Comparison of ENCODE assay signal across 8 mouse cellular contexts in genomic region chr1:164249332-164249711, GRCm38 (mm10). TPM values are rescaled to one million over a fixed set of nuclear protein-coding genes. Genes with fewer than 3 reads are reported as not detected.
DNase-seq lines count a peak whose midpoint lies in the region; ATAC-seq and TF ChIP-seq lines count a peak whose summit lies in the region.

No protein-coding gene starts in this region.

- H3K27me3 ChIP-seq in lung, embryonic 15.5 days = no peaks in the 10 kb centered on the region
- no peaks in the 10 kb centered on the region for H3K27me3 ChIP-seq in liver, postnatal 0 days (ENCODE audit: insufficient read depth, low read length)

- H3K27ac ChIP-seq in lung, embryonic 15.5 days = peak overlapping the region; percentile 69
- H3K27ac ChIP-seq in bone marrow, adult 2 months (ENCODE audit: control insufficient read depth, insufficient read depth, low read depth, low read length, poor library complexity) = peak overlapping the region; percentile 80; the same call in 1 of the 2 replicates
- peak overlapping the region; percentile 95 for H3K27ac ChIP-seq in liver, postnatal 0 days (ENCODE audit: low read depth)

- H3K4me1 ChIP-seq in lung, embryonic 15.5 days = peaks cover 27% of the 10 kb centered on the region
- H3K4me1 ChIP-seq in bone marrow, adult 2 months (ENCODE audit: control insufficient read depth, insufficient read depth, low read length) = peaks cover 2% of the 10 kb centered on the region
- H3K4me1 ChIP-seq in liver, postnatal 0 days (ENCODE audit: insufficient read depth) = peaks cover 24% of the 10 kb centered on the region

- H3K4me3 ChIP-seq in lung, embryonic 15.5 days = peak overlapping the region; percentile 71
- peak overlapping the region; percentile 87 for H3K4me3 ChIP-seq in bone marrow, adult 2 months (replicated peaks; ENCODE audit: control insufficient read depth, low read depth, low read length)
- peak overlapping the region; percentile 90 for H3K4me3 ChIP-seq in liver, postnatal 0 days (ENCODE audit: low read depth, low read length)

- peak; percentile 28 for ATAC-seq in lung, embryonic 15.5 days (ENCODE audit: borderline replicate concordance, extremely low read depth, low FRiP score, low TSS enrichment)
- ATAC-seq in granulocyte monocyte progenitor cell, adult 5-6 weeks (replicated peaks; ENCODE audit: poor library complexity, severe bottlenecking) = 0 out of 2 replicates have a peak, but pooled peaks have one; percentile 0
- peak; percentile 0 for ATAC-seq in liver, postnatal 0 days

- H3K36me3 ChIP-seq in lung, embryonic 15.5 days = no peaks in the 10 kb centered on the region
- H3K36me3 ChIP-seq in liver, postnatal 0 days (replicated peaks; ENCODE audit: insufficient read depth, low read length) = no peaks in the 10 kb centered on the region

- under 1% methylated on average over 33 of the region's 33 CpGs for WGBS in lung, embryonic 15.5 days
- WGBS in bone marrow, adult 2 months = under 1% methylated on average over 33 of the region's 33 CpGs
- under 1% methylated on average over 33 of the region's 33 CpGs for WGBS in liver, postnatal 0 days (ENCODE audit: insufficient replicate concordance)

- H3K9me3 ChIP-seq in lung, embryonic 15.5 days = no peaks in the 10 kb centered on the region
- H3K9me3 ChIP-seq in liver, postnatal 0 days (ENCODE audit: low read length) = no peaks in the 10 kb centered on the region

- TF ChIP-seq CTCF in bone marrow, adult 2 months (IDR thresholded peaks at IDR 0.05; ENCODE audit: control insufficient read depth, insufficient read depth, low read length) = no peak
- TF ChIP-seq CTCF in liver, postnatal 0 days (IDR thresholded peaks at IDR 0.05; ENCODE audit: low read depth) = no peak

- TF ChIP-seq POLR2A in bone marrow, adult 2 months (IDR thresholded peaks at IDR 0.05; ENCODE audit: borderline replicate concordance, control insufficient read depth, low read depth, low read length) = no peak

- TF ChIP-seq EP300 in liver, postnatal 0 days (IDR thresholded peaks at IDR 0.05; ENCODE audit: low read depth) = no peak

- peak overlapping the region; percentile 60 for H3K9ac ChIP-seq in lung, embryonic 15.5 days
- peak overlapping the region; percentile 92 for H3K9ac ChIP-seq in liver, postnatal 0 days (replicated peaks)

- DNase-seq in lung, adult 18-20 months = no peak
- DNase-seq in liver, postnatal 0 days = no peak
- DNase-seq in adrenal gland, postnatal 25 days = no peak
- DNase-seq in ovary, postnatal 36 days (ENCODE audit: low spot score) = no peak
- no peak for DNase-seq in right cerebral cortex, postnatal 14 days

- peak overlapping the region; percentile 86 for H3K4me2 ChIP-seq in lung, embryonic 15.5 days
- peak overlapping the region; percentile 94 for H3K4me2 ChIP-seq in liver, postnatal 0 days (ENCODE audit: low read depth, low read length)

RNA-seq across cellular contexts. Expression of gene Slc19a2, which starts 0.5 kb away (rescaled TPM):
- polyA plus RNA-seq in lung, embryonic 15.5 days (2015; fragmentation: Nextera tagmentation; extraction: Ambion mirVana) = 7.5 and 8.0 TPM in 2 replicates
- polyA plus RNA-seq in bone marrow, adult 2 months (2011; ENCODE audit: insufficient read depth, insufficient read length, low replicate concordance, missing spikeins) = 2.6 and 8.8 TPM in 2 replicates
- 6.3 and 10.0 TPM in 2 replicates for total RNA-seq in granulocyte monocyte progenitor cell, adult 5-6 weeks (2014; fragmentation: Nextera tagmentation)
- 5.1 and 9.6 TPM in 2 replicates for total RNA-seq in granulocyte monocyte progenitor cell, adult 5-6 weeks (2017)
- polyA plus RNA-seq in liver, postnatal 0 days (2015; fragmentation: Nextera tagmentation; extraction: Ambion mirVana) = 31.1 and 31.4 TPM in 2 replicates
- 26.9 and 31.0 TPM in 2 replicates for total RNA-seq in adrenal gland, postnatal 25 days (2021)

RNA-seq across cellular contexts. Expression of gene Ccdc181, which starts 26.1 kb away (rescaled TPM):
- 8.1 and 8.3 TPM in 2 replicates for polyA plus RNA-seq in lung, embryonic 15.5 days (2015; fragmentation: Nextera tagmentation; extraction: Ambion mirVana)
- polyA plus RNA-seq in bone marrow, adult 2 months (2011; ENCODE audit: insufficient read depth, insufficient read length, low replicate concordance, missing spikeins) = 4.7 and 6.6 TPM in 2 replicates
- 5.5 and 6.1 TPM in 2 replicates for total RNA-seq in granulocyte monocyte progenitor cell, adult 5-6 weeks (2014; fragmentation: Nextera tagmentation)
- total RNA-seq in granulocyte monocyte progenitor cell, adult 5-6 weeks (2017) = 23.0 and 25.3 TPM in 2 replicates
- polyA plus RNA-seq in liver, postnatal 0 days (2015; fragmentation: Nextera tagmentation; extraction: Ambion mirVana) = 2.6 and 2.7 TPM in 2 replicates
- total RNA-seq in adrenal gland, postnatal 25 days (2021) = 9.3 and 14.2 TPM in 2 replicates

RNA-seq across cellular contexts. Expression of gene Nme7, which starts 54.6 kb away (rescaled TPM):
- 43.4 and 44.1 TPM in 2 replicates for polyA plus RNA-seq in lung, embryonic 15.5 days (2015; fragmentation: Nextera tagmentation; extraction: Ambion mirVana)
- 8.8 and 16.5 TPM in 2 replicates for polyA plus RNA-seq in bone marrow, adult 2 months (2011; ENCODE audit: insufficient read depth, insufficient read length, low replicate concordance, missing spikeins)
- 13.1 and 23.5 TPM in 2 replicates for total RNA-seq in granulocyte monocyte progenitor cell, adult 5-6 weeks (2014; fragmentation: Nextera tagmentation)
- total RNA-seq in granulocyte monocyte progenitor cell, adult 5-6 weeks (2017) = 43.2 and 53.0 TPM in 2 replicates
- 7.2 and 7.6 TPM in 2 replicates for polyA plus RNA-seq in liver, postnatal 0 days (2015; fragmentation: Nextera tagmentation; extraction: Ambion mirVana)
- 18.3 and 20.1 TPM in 2 replicates for total RNA-seq in adrenal gland, postnatal 25 days (2021)

RNA-seq across cellular contexts. Expression of gene Blzf1, which starts 58.0 kb away (rescaled TPM):
- polyA plus RNA-seq in lung, embryonic 15.5 days (2015; fragmentation: Nextera tagmentation; extraction: Ambion mirVana) = 31.9 and 32.4 TPM in 2 replicates
- polyA plus RNA-seq in bone marrow, adult 2 months (2011; ENCODE audit: insufficient read depth, insufficient read length, low replicate concordance, missing spikeins) = 3.7 and 7.4 TPM in 2 replicates
- total RNA-seq in granulocyte monocyte progenitor cell, adult 5-6 weeks (2014; fragmentation: Nextera tagmentation) = 15.6 and 30.9 TPM in 2 replicates
- total RNA-seq in granulocyte monocyte progenitor cell, adult 5-6 weeks (2017) = 36.2 and 44.7 TPM in 2 replicates
- polyA plus RNA-seq in liver, postnatal 0 days (2015; fragmentation: Nextera tagmentation; extraction: Ambion mirVana) = 9.6 and 9.7 TPM in 2 replicates
- total RNA-seq in adrenal gland, postnatal 25 days (2021) = 27.5 and 30.0 TPM in 2 replicates
